In the genomic region with DNA sequence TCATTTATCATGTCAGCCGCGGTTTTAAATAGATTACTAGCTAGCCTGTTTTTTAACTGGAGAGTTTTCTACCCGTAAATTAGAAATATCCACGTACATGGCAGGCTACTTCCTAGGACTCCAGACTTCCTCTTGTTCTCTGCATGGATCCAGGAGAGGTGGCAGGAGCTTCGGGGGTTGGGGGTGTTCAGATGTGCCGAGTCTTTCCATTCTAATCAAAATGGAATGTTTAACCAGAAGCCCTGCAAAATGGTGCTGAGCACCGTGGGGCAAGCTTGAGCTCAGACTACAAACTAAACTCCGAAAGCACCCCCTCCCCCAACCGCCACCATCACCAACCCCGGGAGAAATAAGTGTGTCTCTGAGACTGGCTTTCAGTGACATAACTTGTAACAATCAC, we compare ENCODE assay signal across 8 mouse cellular contexts.
DNase-seq lines count a peak whose midpoint lies in the region; ATAC-seq and TF ChIP-seq lines count a peak whose summit lies in the region.

No protein-coding gene starts in this region.

- H3K4me2 ChIP-seq in heart, embryonic 13.5 days = peak overlapping the region; percentile 81
- peak overlapping the region; percentile 53 for H3K4me2 ChIP-seq in embryonic facial prominence, embryonic 11.5 days (ENCODE audit: low read depth, low read length)
- peak overlapping the region; percentile 74 for H3K4me2 ChIP-seq in intestine, embryonic 14.5 days (ENCODE audit: low read length)
- H3K4me2 ChIP-seq in midbrain, embryonic 14.5 days (ENCODE audit: low read length) = peak overlapping the region; percentile 66

- intact Hi-C loops in heart, postnatal 25 days (cut with DNase I) = no loop called here

- no peak for TF ChIP-seq POLR2A in cerebellum, adult 2 months (IDR thresholded peaks at IDR 0.05; ENCODE audit: borderline replicate concordance, insufficient read depth, low read length)

- peaks cover 50% of the 10 kb centered on the region for H3K27me3 ChIP-seq in heart, embryonic 13.5 days (replicated peaks)
- no peaks in the 10 kb centered on the region; the same call in 1 of the 2 replicates for H3K27me3 ChIP-seq in embryonic facial prominence, embryonic 11.5 days (ENCODE audit: control insufficient read depth, insufficient read depth, low read length)
- peaks cover 14% of the 10 kb centered on the region; the same call in 1 of the 2 replicates for H3K27me3 ChIP-seq in intestine, embryonic 14.5 days (replicated peaks; ENCODE audit: control insufficient read depth, insufficient read depth, low read length)
- no peaks in the 10 kb centered on the region for H3K27me3 ChIP-seq in midbrain, embryonic 14.5 days (ENCODE audit: control insufficient read depth, insufficient read depth, low read length)
- H3K27me3 ChIP-seq in cerebellum, adult 2 months (ENCODE audit: control insufficient read depth, insufficient read depth, low read length) = no peaks in the 10 kb centered on the region; the same call in 1 of the 2 replicates

- no peaks in the 10 kb centered on the region for H3K9me3 ChIP-seq in heart, embryonic 13.5 days
- H3K9me3 ChIP-seq in embryonic facial prominence, embryonic 11.5 days (replicated peaks; ENCODE audit: control insufficient read depth, low read length) = no peaks in the 10 kb centered on the region
- H3K9me3 ChIP-seq in intestine, embryonic 14.5 days (ENCODE audit: control insufficient read depth, low read length) = no peaks in the 10 kb centered on the region
- no peaks in the 10 kb centered on the region for H3K9me3 ChIP-seq in midbrain, embryonic 14.5 days (ENCODE audit: control insufficient read depth, low read length)

- H3K4me3 ChIP-seq in heart, embryonic 13.5 days = peak overlapping the region; percentile 45
- peak overlapping the region; percentile 21 for H3K4me3 ChIP-seq in embryonic facial prominence, embryonic 11.5 days (ENCODE audit: low read depth, low read length)
- H3K4me3 ChIP-seq in intestine, embryonic 14.5 days (ENCODE audit: low read depth, low read length) = peak overlapping the region; percentile 32
- H3K4me3 ChIP-seq in midbrain, embryonic 14.5 days (replicated peaks; ENCODE audit: low read depth, low read length) = peak overlapping the region; percentile 23
- no peak overlapping the region for H3K4me3 ChIP-seq in cerebellum, adult 2 months (replicated peaks; ENCODE audit: insufficient read depth, low read depth, low read length)

- no peak overlapping the region for H3K27ac ChIP-seq in heart, embryonic 13.5 days (replicated peaks)
- no peak overlapping the region for H3K27ac ChIP-seq in embryonic facial prominence, embryonic 11.5 days (replicated peaks; ENCODE audit: low read depth, low read length)
- no peak overlapping the region for H3K27ac ChIP-seq in intestine, embryonic 14.5 days (ENCODE audit: low read depth)
- H3K27ac ChIP-seq in midbrain, embryonic 14.5 days (replicated peaks; ENCODE audit: low read depth, low read length) = peak overlapping the region; percentile 66
- H3K27ac ChIP-seq in cerebellum, adult 2 months (ENCODE audit: insufficient read depth, low read length) = no peak overlapping the region

- no peak for ATAC-seq in heart, embryonic 13.5 days (ENCODE audit: extremely low read depth, insufficient number of reproducible peaks, low FRiP score, low TSS enrichment)
- no peak for ATAC-seq in embryonic facial prominence, embryonic 11.5 days (replicated peaks; ENCODE audit: insufficient number of reproducible peaks, low FRiP score, low TSS enrichment, low read depth)
- no peak for ATAC-seq in intestine, embryonic 14.5 days (replicated peaks; ENCODE audit: low FRiP score, low TSS enrichment, low read depth)
- peak; percentile 25; the same call in 1 of the 2 replicates for ATAC-seq in midbrain, embryonic 14.5 days (ENCODE audit: low FRiP score, low TSS enrichment)

- H3K4me1 ChIP-seq in heart, embryonic 13.5 days = peaks cover 16% of the 10 kb centered on the region
- H3K4me1 ChIP-seq in embryonic facial prominence, embryonic 11.5 days (ENCODE audit: control insufficient read depth, insufficient read depth, low read length) = no peaks in the 10 kb centered on the region
- H3K4me1 ChIP-seq in intestine, embryonic 14.5 days (replicated peaks; ENCODE audit: control insufficient read depth, insufficient read depth, low read length) = 0 out of 2 replicates have a peak, but pooled peaks cover 9% of the 10 kb centered on the region
- peaks cover 17% of the 10 kb centered on the region for H3K4me1 ChIP-seq in midbrain, embryonic 14.5 days (ENCODE audit: control insufficient read depth, insufficient read depth, low read length)
- H3K4me1 ChIP-seq in cerebellum, adult 2 months (ENCODE audit: control insufficient read depth, insufficient read depth, low read length) = no peaks in the 10 kb centered on the region

- DNase-seq in heart, postnatal 25 days (ENCODE audit: low spot score) = no peak
- peak; percentile 28 for DNase-seq in embryonic facial prominence, embryonic 11.5 days (ENCODE audit: low spot score)
- peak; percentile 60 for DNase-seq in intestine, embryonic 14.5 days (ENCODE audit: low spot score)
- DNase-seq in midbrain, embryonic 14.5 days = peak; percentile 51
- no peak for DNase-seq in urinary bladder, postnatal 25 days (ENCODE audit: low spot score)
- DNase-seq in cerebellum, adult 2 months = no peak
- no peak for DNase-seq in spleen, postnatal 36 days (ENCODE audit: low spot score in 2 of 2)

- H3K36me3 ChIP-seq in heart, embryonic 13.5 days = no peaks in the 10 kb centered on the region
- no peaks in the 10 kb centered on the region for H3K36me3 ChIP-seq in embryonic facial prominence, embryonic 11.5 days (replicated peaks; ENCODE audit: control insufficient read depth, insufficient read depth, low read depth, low read length)
- H3K36me3 ChIP-seq in intestine, embryonic 14.5 days (ENCODE audit: control insufficient read depth, insufficient read depth, low read length) = no peaks in the 10 kb centered on the region
- H3K36me3 ChIP-seq in midbrain, embryonic 14.5 days (ENCODE audit: control insufficient read depth, insufficient read depth, low read length) = no peaks in the 10 kb centered on the region

- 7% methylated on average over 10 of the region's 10 CpGs for WGBS in heart, embryonic 13.5 days
- WGBS in embryonic facial prominence, embryonic 11.5 days = 9% methylated on average over 10 of the region's 10 CpGs
- WGBS in intestine, embryonic 14.5 days = 6% methylated on average over 10 of the region's 10 CpGs
- WGBS in midbrain, embryonic 14.5 days = 5% methylated on average over 10 of the region's 10 CpGs
- 16% methylated on average over 10 of the region's 10 CpGs for WGBS in cerebellum, adult 2 months

- H3K9ac ChIP-seq in heart, embryonic 13.5 days = peak overlapping the region; percentile 70
- H3K9ac ChIP-seq in embryonic facial prominence, embryonic 11.5 days (replicated peaks; ENCODE audit: low read length) = no peak overlapping the region
- H3K9ac ChIP-seq in intestine, embryonic 14.5 days (ENCODE audit: low read length) = no peak overlapping the region; the same call in 1 of the 2 replicates
- no peak overlapping the region for H3K9ac ChIP-seq in midbrain, embryonic 14.5 days (replicated peaks; ENCODE audit: low read length)

- no peak for TF ChIP-seq CTCF in cerebellum, adult 2 months (IDR thresholded peaks at IDR 0.05; ENCODE audit: borderline replicate concordance, insufficient read depth, low read depth, low read length)

Comparison
In these comparisons a context has a peak if more than half of its experiments do, and no peak if none do; other contexts are left out.
1. DNase-seq: peak in embryonic facial prominence, embryonic 11.5 days (single experiment), intestine, embryonic 14.5 days (single experiment) and midbrain, embryonic 14.5 days (single experiment); none in heart, postnatal 25 days (single experiment), urinary bladder, postnatal 25 days (single experiment), cerebellum, adult 2 months (0 of 2) and spleen, postnatal 36 days (0 of 2).
2. Peak in every context shown above with its lines, with median percentiles within 50 percentile points of each other: H3K4me2 ChIP-seq.